Mouse (Mus musculus): ENCODE measurements around the gene Txnrd2.

The Txnrd2 gene

DNA sequence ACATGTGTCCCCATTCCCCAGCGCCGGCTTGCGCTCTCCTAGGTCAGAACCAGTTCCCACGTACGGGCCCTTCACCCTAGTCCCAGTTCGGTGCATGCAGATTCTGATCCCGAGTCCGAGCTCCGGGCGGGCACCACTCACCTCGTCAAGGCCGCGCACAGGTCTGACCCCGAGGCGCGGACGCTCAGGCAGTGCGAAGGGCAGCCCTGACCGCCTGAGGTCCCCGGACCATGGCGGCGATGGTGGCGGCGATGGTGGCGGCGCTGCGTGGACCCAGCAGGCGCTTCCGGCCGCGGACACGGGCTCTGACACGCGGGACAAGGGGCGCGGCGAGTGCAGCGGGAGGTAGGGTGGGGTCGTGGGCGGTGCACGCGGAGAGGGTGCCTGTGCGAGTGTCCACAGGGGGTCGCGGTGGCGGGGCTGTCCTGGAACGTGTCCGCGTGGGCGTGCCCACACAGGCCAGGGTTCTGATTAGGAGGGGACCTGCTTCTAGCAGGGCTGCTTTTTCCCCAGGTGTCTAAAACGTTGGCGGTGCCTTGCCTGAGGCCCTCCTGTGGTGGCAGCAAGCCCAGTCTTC is at the start of gene Txnrd2:
Txnrd2 (plus strand) TSS at position 170 of the 577 bp plus-strand sequence.
- peak; percentile 69 for DNase-seq (ENCODE audit: low spot score)

DNA sequence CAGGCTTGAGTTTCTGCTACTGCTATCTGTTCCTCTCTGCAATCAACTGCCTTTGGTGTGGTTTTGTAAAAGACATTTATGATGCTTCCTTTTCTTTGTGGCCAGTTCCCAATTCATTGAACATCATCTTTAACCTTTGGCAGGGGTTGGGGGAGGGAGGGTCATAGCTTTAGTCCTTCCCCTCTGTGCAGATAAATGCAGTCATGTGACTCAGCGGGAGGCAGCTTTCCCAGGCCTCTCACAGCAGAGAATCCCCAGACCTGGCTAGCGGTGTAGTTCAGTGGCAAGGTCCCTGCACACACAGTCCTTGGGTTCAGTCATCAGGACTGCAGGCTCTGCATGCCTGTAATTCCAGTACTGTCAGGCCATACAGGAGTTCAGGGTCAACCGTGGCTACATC is 49.0 kb upstream of the Txnrd2 start:
- DNase-seq (ENCODE audit: low spot score) = peak; percentile 4

DNA sequence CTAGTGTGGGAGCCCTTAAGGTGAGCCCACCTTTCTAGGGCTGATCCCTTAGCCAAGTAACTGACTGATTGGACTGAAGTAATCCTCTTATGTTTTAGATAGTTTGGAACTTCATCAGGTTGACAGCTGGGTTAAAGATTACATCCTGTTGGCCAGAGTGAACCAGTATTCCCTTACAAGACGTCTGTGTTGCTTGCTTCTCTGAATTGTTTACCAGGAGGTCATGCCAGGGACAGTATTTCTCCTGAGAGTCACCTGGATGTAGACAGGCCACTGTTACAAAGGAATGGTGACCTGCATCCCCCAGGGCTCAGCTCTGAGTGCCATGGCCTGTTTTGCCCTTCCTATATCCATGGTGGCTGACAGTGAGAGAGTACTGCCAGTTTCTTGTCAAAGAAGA is 47.7 kb upstream of the Txnrd2 start:
- no peak for DNase-seq (ENCODE audit: low spot score)

DNA sequence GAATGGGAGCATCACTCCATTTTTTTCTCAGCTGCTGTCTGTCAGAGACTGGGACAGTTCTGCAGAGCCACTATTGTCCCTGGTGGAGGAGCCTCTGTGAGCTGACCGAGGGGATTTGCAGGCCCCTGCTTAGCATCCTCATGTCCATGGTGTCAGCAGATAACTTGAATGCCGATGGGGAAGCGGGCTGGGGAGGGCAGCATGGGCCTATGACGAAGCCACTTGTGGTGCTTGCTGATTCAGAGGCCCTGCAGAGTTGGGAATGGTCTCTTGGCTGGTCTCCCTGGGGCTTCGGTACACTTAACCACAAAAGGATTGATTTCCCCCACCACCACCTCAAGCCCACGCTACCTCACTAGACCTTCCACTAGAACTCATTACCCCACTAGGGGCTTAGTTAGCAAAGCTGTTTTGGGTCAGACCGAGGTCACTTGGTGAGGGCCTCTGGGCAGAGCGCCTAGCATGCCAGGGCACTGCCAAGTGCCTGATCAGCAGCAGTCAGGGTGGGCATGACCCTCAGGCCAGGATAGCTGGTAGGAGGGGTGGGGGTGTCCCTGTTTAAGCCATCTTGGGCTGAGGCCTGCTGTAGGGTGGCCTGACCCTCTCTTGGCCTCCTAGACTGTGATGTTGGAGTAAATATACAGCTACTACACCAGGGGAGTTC is 46.7 kb upstream of the Txnrd2 start:
- no peak for DNase-seq (ENCODE audit: low spot score)

DNA sequence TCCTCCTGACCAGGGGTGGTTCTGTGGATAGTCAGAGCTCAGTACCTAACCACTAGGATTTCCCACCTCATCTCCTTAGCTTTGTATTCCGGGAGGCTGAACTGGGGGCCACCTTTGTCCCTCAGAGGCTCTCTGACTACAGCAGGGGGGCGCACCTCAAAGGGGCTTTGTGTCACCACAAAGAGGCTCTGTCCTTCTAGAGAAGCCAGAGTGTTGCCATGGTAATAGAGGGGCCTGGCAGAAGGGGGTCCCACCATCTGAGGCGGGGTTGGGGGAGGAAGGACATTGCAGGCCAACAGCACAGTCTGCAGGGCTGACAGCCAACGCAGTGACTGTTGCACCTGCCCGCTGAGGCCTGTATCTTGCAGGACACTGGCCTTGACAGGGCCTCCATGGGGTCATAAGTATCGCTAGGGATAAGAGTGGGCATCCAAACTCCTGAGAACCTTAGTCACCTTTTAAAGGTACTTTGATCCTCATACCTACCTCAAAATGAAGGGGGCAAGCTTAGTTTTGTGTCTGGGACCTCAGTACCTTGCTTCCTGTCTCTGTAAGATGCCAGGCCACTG is 45.6 kb upstream of the Txnrd2 start:
- no peak for DNase-seq (ENCODE audit: low spot score)

DNA sequence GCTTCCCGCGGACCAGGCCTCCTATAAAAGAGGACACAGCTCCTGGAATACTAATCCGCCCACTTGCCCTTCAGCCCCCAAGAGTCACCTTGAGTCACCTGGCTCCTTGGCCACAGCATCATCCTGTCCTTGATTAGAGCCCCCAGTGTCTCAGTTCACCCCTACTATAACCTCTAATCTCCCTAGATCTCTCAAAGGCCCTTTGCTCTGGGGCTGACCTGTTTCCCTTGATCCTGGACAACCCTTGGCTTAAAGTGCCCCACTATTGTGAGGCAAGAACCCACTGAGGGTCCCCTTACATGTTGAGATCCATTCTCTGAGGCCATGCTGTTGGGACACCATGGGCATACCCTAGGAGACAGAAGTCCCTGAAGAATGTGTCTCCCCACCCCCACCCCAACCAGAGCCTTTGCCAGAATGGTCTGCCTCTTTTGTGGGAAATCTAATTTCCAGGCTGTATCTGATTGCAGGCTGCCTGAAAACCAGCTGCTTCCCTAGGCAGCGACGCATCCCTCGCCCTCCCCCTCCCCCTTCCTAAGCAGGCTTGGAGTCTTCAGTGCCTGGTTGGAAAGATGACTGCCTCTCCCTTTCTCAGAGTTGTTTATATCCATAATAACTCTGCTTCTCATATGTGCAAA is 44.4 kb upstream of the Txnrd2 start:
- DNase-seq (ENCODE audit: low spot score) = no peak

DNA sequence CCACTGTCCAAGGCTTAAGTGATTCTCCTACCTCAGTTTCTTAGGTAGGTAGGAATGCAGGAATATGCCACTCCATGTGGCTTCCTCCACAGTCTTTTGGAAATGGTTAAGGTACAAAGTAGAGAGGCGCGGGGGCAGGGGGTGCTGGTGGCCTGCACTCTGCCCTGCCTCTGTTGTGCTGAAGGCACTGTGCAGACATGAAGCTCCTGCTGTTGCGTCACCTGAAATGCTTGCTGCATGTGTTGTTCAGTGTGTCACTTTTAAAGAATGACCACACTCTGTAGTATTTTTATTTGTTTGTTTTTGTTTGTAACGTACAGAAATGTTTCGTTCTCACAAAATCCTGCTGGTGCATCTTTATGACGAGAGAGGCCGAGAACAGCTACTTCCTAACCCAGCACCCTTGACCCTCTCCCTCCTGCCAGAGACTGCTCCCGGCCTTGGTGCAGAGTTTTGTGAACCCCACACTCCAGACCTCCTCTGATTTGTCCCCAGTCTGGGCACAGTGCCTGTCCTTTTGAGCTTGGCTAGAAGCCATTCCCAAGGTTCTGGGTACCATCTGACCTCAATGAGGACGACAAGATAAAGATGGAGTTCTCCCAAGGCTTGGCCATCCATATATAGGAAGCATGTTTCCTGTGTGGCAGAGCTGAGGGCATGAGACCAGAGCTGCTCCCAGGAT is 43.0 kb upstream of the Txnrd2 start:
- no peak for DNase-seq (ENCODE audit: low spot score)

DNA sequence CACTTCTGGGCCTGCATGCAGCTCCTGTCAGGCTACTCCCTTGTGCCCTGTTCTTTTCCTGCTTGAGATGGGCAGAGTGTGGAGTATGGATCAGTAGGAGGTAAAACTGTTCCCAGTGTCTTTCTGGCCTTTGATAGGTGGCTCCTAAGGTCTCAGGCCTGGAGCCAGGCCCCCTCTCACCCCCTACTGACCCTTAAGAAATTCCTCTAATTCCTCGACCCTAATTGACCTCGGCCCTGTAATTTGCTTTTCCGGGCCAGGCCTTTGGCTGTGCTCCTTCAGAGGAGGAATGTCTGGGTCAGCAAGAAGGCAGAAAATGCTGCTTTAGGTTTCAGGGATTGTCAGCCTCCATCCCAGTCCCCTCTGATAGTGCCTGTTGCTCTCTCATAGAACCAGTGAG is 42.4 kb upstream of the Txnrd2 start:
- no peak for DNase-seq (ENCODE audit: low spot score)

DNA sequence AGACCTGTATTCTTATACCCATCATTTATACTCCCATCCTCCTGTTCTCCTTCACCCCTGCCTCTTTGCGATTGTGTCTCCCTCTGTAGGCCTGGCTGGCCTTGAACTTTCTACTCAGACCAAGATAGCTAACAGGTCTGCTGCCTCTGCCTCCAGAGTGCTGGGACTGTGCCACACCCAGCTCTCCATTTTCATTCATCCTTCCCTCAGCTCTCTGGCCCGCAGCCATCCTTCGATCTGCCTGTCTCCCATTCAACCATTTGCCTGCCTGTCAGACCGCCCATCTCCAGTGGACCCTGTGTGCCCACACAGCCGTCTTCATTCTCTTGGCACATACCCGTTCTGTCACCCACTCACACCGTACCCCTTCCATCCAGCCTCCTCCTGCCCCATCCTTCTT is 42.0 kb upstream of the Txnrd2 start:
- no peak for DNase-seq (ENCODE audit: low spot score)

DNA sequence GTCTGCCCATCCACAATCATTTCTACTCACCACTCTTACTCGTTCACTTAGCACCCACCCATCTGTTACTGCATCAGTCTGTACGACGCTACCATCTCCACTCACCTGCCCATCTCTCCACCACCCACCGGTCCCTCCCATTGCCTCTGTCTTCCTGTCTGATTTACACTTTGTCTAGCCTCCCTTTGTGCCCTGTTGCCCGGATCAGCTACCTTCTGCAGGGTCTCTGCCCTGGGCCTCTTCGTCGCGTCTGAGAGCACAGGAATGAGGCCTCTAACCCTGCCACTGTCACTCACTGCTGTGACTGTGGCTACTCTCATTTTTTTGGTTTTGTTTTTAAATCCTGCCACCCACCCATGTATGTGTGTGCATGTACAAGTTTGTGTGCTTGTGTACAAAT is 41.5 kb upstream of the Txnrd2 start:
- no peak for DNase-seq (ENCODE audit: low spot score)

DNA sequence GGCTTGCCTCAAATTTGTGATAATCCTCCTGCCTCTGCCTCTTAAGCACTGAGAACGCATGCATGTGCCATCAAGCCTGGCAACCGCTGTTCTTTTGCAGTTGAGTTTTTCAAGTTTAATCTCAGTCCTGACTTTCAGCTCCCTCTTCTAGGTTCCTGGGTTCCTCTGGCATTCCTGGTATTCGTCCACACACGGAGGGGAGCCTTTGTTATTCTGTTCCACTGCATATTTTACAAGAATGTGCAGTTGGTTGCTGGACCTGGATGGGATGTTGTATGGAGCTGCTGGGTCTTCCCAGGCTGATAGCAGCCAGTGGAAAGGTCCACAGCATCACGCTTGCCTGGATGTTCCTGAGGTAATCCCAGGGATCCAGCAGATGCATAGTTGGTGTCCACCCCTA is 40.8 kb upstream of the Txnrd2 start:
- DNase-seq (ENCODE audit: low spot score) = no peak

DNA sequence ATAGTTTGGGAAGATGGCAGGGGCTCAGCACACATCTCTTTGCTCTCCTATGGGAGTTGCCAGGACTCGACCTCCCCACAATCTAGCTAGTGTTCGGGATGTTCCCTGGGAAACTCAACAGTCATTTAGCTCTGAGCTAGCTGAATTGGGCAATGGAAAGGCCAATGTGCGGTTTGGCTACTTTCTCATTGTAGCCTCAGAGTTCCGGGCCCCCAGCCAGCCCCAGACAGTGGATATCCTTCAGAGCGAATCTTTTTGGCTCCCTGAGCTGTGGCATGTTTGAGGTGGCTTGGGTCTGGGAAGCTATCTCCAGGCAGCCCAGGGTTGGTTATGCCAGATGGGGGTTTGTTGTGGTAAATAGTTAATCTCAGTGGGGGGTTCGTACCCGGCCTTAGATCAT is 39.7 kb upstream of the Txnrd2 start:
- DNase-seq (ENCODE audit: low spot score) = no peak

DNA sequence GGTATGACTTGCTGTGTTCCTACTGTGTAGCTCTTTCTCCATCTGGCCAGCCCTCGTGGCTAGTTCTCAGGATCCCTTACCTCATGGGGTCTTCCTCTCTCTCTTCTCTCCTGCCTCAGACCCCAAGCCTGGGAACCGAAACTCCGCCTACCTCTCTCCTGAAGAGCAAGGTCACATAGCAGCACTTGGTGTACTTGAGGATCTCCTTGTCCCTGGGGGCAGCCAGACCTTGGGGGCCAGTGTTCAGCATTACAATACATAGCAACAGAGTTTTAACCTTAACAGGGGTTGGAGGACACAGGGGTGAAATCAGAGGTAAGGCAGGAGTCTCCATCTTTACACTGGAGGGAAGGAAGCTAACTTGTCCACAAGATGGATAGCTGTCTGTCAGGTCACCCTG is 39.2 kb upstream of the Txnrd2 start:
- DNase-seq (ENCODE audit: low spot score) = no peak

DNA sequence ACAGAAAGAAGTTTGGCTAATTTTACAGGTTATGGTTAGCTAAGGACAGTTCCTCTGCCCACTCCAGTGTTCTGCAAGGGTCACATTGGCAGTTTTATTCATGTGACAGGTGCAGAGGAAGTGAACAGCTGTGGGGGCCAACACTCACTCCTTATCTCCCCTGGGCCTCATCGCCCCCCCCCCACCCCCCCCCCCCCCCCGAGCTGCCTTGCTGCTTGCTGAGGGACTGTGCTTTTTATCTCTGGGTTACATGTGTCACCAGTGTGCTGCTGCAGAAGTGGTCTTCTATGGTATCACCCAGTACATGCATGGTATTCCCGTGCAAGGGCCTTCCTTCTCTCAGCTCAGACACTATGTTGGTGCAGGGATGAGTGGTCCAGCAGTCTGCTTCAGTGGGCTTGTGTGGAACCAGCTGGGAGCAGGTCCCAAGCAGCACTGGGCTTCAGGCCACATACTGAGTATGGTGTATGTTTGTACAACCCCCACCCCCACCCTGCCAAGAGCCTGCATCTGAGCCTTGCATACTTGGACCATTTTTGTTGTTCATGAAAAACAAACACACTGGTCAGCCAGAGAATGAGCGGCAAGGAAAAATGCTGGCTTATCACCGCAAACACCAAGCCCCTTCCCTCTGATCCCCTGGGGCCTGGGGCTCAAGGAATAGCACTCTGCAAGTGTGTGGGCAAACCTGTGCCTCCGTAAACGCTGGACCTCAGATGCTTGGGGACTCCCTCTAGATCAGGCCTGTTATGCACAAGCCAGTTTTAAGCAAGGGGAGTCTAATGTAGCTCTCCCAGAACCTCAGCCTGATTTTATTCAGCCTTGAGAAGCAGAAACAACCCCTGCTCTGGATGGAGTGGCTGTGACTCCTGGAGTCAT is 38.2 kb upstream of the Txnrd2 start:
- no peak for DNase-seq (ENCODE audit: low spot score)

DNA sequence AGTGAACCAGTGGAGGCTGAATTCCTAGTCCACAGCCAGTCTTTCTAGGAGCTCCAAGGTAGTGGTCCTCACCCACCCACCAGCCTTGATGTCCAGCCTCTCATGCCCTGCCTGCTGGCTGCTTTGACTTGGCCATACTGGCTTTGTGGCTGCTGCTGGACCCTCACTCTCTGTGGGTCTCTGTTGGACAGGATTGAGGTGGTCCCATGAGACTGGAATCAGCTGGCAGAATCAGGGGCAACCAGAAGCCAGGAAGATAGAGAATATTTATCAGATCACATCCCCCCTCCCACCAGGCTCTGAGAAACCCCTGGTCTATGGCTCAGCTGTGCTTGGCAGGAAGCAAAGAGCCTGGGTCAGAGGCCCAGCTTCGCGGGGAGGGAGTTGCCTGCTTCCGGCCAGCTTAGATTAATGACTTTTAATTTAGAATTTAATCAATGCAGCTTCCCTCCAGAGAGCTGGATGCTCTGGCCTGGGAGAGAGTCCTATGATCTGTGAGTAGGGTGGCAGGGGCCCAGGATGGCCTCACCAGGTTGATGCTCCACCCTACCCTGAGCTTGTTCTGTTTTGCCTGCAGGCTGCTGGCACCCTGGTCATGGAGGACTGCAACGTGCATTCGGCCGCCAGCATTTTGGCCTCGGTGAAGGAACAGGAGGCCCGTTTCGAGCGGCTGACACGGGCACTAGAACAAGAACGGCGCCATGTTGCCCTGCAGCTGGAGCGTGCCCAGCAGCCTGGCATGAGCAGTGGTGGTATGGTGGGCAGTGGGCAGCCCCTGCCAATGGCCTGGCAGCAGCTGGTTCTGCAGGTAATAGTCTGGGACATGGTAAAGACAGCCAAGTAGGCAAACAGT is 37.4 kb upstream of the Txnrd2 start:
- no peak for DNase-seq (ENCODE audit: low spot score)

DNA sequence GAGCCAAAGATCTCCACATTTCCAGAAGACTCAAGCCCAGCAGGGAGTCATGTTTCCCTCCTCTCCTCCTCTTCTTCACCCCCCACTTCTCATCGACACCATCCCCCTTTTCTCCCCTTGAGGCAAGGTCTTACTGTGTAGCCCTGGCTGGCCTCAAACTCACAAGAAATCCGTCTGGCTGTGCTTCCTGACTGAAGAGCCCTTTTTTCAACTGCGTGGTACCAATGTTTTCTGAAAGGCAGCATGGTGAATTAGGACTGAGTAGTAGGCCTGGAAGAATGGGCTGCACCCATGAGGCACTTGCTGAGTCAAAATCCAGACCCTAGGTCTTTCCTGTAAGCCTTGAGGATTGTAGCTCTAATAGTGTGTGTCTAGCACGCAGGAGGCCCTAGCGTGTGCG is 35.8 kb upstream of the Txnrd2 start:
- DNase-seq (ENCODE audit: low spot score) = no peak

DNA sequence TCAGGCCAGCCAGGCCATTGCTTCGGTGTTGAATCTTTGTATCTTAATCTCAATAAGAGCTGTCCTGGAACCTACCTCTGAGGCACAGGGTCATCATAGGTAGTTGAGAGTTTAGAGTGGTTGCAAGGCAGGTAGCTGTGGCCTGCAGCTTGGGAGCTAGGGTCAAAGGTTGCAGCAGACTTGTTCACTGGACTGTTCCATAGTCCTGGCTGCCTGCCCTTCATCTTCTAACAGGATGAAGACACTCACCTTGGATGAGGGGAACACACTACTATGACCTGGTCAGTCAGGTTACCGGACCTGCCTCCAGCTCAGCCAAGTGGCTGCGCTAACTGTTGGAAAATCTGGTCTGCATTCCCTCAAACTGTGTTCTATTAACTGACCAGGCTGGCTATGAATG is 35.1 kb upstream of the Txnrd2 start:
- no peak for DNase-seq (ENCODE audit: low spot score)

DNA sequence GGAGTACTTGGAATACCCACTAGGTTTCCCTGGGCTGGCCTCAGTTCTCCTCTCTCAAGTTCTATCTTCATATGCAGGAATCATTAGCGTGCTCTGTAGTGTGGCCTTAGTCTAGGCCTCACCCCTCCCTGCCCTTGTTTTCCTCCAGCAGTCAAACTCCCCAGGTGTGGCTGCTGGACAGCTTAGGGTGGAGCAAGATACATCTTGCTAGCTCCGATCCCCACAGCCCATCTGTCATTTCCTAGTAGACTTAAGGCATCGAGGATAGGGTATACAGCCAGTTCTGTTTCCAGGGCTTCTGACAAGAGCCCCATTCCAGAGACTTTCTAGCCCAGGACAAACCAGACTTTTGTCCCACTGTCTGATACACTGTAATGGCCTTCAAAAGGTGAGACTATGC is 34.5 kb upstream of the Txnrd2 start:
- DNase-seq (ENCODE audit: low spot score) = no peak

DNA sequence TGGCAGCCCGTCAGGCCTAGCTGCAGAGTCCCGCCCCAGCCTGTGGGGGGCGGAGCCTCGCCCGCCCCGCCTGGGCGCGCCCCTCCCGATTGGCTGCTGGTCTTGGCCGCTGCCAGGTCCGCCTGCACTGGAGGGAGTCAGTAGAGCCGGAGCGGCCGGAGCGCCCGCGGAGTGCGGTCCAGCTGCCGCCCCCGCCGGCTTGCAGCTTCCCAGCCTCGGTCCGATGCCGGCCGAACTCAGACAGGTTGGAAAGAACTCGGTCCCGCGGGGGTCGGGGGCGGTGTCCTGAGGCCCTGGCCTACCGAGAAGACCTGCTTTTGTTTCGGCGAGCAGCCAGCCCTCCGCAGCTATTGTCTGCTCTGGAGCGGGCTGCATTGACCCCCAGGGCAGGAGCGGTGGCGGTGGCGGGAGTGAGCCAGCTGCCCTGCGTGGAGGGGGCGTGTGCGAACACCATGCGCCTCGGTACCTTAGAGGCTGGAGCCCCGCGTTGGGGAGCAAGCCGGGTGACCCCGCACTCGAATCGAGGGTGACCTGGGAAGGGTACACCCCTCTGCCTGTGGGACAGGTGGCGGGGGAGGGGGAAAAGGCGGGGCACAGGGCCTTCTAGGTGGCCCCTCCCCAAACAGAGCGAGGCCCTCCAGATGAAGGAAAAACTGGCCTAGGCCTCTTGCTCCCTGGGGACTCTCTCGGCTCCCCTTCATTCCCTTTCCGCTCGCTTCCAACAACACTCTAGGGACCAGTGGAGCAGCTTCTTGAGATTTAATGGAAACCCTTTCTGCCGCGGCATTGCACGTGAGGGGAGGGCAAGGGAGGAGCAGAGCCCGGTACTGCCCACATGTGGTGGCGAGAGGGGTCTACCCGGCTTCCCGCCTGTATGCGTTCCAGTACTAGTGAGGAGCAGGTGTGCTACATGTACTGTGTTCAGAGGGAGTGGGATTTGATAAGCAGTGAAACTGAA is 33.4 kb upstream of the Txnrd2 start:
- DNase-seq (ENCODE audit: low spot score) = peak; percentile 71

DNA sequence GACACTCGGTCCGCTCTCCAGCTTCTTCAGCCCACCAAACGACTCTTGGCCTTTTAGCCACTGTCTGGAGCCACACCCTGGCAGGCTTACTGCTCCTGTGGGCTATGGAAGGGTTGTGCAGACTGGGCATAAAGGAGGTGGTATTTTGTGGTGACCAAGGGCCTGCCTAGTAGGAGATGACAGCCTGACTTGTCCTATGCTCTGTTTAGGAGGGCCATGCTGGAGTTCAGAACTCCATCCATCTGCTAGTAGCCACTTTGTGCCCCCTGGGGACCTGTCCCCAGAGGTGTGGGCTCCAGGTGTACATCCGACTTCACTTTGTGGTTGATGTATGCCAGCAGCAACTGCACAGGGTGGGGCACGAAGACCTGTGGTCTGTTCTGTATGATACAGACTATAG is 32.6 kb upstream of the Txnrd2 start:
- no peak for DNase-seq (ENCODE audit: low spot score)

Measured in T-cell, adult 2 months (primary cell).